ENCODE assay signal across 14 mouse cellular contexts in genomic region chr17:81500686-81501407, GRCm38 (mm10). TPM values are rescaled to one million over a fixed set of nuclear protein-coding genes. Genes with fewer than 3 reads are reported as not detected.
DNase-seq lines count a peak whose midpoint lies in the region; ATAC-seq and TF ChIP-seq lines count a peak whose summit lies in the region.
"Had no signal": no experiment of that assay in that cellular context is flagged by ENCODE, and none has a peak within 500 bp of the region (broad histone marks: within the 10 kb centered on the region; RNA-seq: fewer than 3 reads in every experiment).

No protein-coding gene starts in this region.

- no peaks in the 10 kb centered on the region for H3K9me3 ChIP-seq in hindbrain, postnatal 0 days (ENCODE audit: low read length)
- no peaks in the 10 kb centered on the region for H3K9me3 ChIP-seq in midbrain, embryonic 11.5 days (ENCODE audit: control insufficient read depth, low read length)
- H3K9me3 ChIP-seq in kidney, embryonic 16.5 days (ENCODE audit: low read length) = no peaks in the 10 kb centered on the region
- H3K9me3 ChIP-seq: neural tube, embryonic 15.5 days had no signal

- no peaks in the 10 kb centered on the region for H3K4me1 ChIP-seq in hindbrain, postnatal 0 days (ENCODE audit: insufficient read depth, low read length)
- peaks cover 6% of the 10 kb centered on the region; the same call in 1 of the 2 replicates for H3K4me1 ChIP-seq in midbrain, embryonic 11.5 days (ENCODE audit: control insufficient read depth, insufficient read depth, low read length)
- no peaks in the 10 kb centered on the region for H3K4me1 ChIP-seq in kidney, embryonic 16.5 days (ENCODE audit: insufficient read depth, low read length)

- peak; percentile 32 for ATAC-seq in hindbrain, postnatal 0 days
- ATAC-seq in midbrain, embryonic 11.5 days (ENCODE audit: low FRiP score) = peak; percentile 75
- ATAC-seq in kidney, embryonic 16.5 days (ENCODE audit: low FRiP score, low TSS enrichment) = no peak
- ATAC-seq: Patski had no signal

- no peak overlapping the region for H3K4me3 ChIP-seq in hindbrain, postnatal 0 days (ENCODE audit: low read length)
- H3K4me3 ChIP-seq in midbrain, embryonic 11.5 days (ENCODE audit: low read depth, low read length) = no peak overlapping the region
- no peak overlapping the region for H3K4me3 ChIP-seq in kidney, embryonic 16.5 days (ENCODE audit: low read length)
- H3K4me3 ChIP-seq: neural tube, embryonic 15.5 days had no signal

- 46% methylated on average over 5 of the region's 5 CpGs for WGBS in hindbrain, postnatal 0 days
- 54% methylated on average over 5 of the region's 5 CpGs for WGBS in midbrain, embryonic 11.5 days
- 89% methylated on average over 5 of the region's 5 CpGs for WGBS in kidney, embryonic 16.5 days

- H3K4me2 ChIP-seq in hindbrain, postnatal 0 days (ENCODE audit: low read depth, low read length) = no peak overlapping the region
- H3K4me2 ChIP-seq in midbrain, embryonic 11.5 days = no peak overlapping the region
- H3K4me2 ChIP-seq in kidney, embryonic 16.5 days (replicated peaks; ENCODE audit: low read depth, low read length) = no peak overlapping the region
- H3K4me2 ChIP-seq: neural tube, embryonic 15.5 days had no signal

- no peaks in the 10 kb centered on the region for H3K27me3 ChIP-seq in hindbrain, postnatal 0 days (ENCODE audit: insufficient read depth, low read length)
- peaks cover 3% of the 10 kb centered on the region; the same call in 1 of the 2 replicates for H3K27me3 ChIP-seq in midbrain, embryonic 11.5 days (ENCODE audit: control insufficient read depth, insufficient read depth, low read length)
- H3K27me3 ChIP-seq in kidney, embryonic 16.5 days (ENCODE audit: insufficient read depth, low read length) = no peaks in the 10 kb centered on the region
- H3K27me3 ChIP-seq: neural tube, embryonic 15.5 days; Patski had no signal

- H3K36me3 ChIP-seq in hindbrain, postnatal 0 days (ENCODE audit: insufficient read depth, low read length) = no peaks in the 10 kb centered on the region
- no peaks in the 10 kb centered on the region for H3K36me3 ChIP-seq in midbrain, embryonic 11.5 days (ENCODE audit: control insufficient read depth, insufficient read depth, low read length)
- no peaks in the 10 kb centered on the region for H3K36me3 ChIP-seq in kidney, embryonic 16.5 days (ENCODE audit: insufficient read depth, low read length)
- H3K36me3 ChIP-seq: neural tube, embryonic 15.5 days had no signal

- H3K9ac ChIP-seq in hindbrain, postnatal 0 days (replicated peaks; ENCODE audit: low read length) = no peak overlapping the region
- no peak overlapping the region for H3K9ac ChIP-seq in midbrain, embryonic 11.5 days (ENCODE audit: low read length)
- no peak overlapping the region for H3K9ac ChIP-seq in kidney, embryonic 16.5 days (replicated peaks; ENCODE audit: low read length)
- H3K9ac ChIP-seq: neural tube, embryonic 15.5 days had no signal

- H3K27ac ChIP-seq in hindbrain, postnatal 0 days = no peak overlapping the region; the same call in 1 of the 2 replicates
- H3K27ac ChIP-seq in midbrain, embryonic 11.5 days (ENCODE audit: low read depth, low read length) = no peak overlapping the region
- no peak overlapping the region for H3K27ac ChIP-seq in kidney, embryonic 16.5 days (ENCODE audit: low read length)
- H3K27ac ChIP-seq: neural tube, embryonic 15.5 days had no signal

- no peak for TF ChIP-seq CTCF in hindbrain, postnatal 0 days (IDR thresholded peaks at IDR 0.05; ENCODE audit: low read depth)

- peak; percentile 11 for DNase-seq in embryo, embryonic 10 days (ENCODE audit: low spot score)
- DNase-seq in embryo, embryonic 11 days = no peak
- peak; percentile 40 for DNase-seq in Muller cell, postnatal 12 days (ENCODE audit: inconsistent ontology term)
- DNase-seq in hindbrain, postnatal 0 days (ENCODE audit: low spot score) = peak; percentile 36
- no peak for DNase-seq in midbrain, embryonic 11.5 days (ENCODE audit: low spot score, missing footprints)
- DNase-seq in yolk sac, embryonic 10.5 days (ENCODE audit: low spot score) = no peak
- DNase-seq in gastrocnemius, postnatal 25 days = no peak
- DNase-seq: kidney, adult 18-20 months; layer of hippocampus, postnatal 36 days had no signal

RNA-seq across cellular contexts. Expression of gene Gm11096, which starts 59.3 kb away (rescaled TPM):
- not detected in 2 replicates for total RNA-seq in hindbrain, postnatal 0 days (2014; rRNA removed)
- polyA plus RNA-seq in hindbrain, postnatal 0 days (2015; fragmentation: Nextera tagmentation; extraction: Ambion mirVana) = not detected in 2 replicates
- not detected in 2 replicates for polyA plus RNA-seq in midbrain, embryonic 11.5 days (2014; fragmentation: Nextera tagmentation; extraction: Ambion mirVana)
- polyA plus RNA-seq in kidney, embryonic 16.5 days (2015; fragmentation: Nextera tagmentation; extraction: Ambion mirVana) = not detected in 2 replicates
- total RNA-seq in gastrocnemius, postnatal 25 days (2021) = not detected
- total RNA-seq: adrenal gland, postnatal 4 days; layer of hippocampus, postnatal 36 days had no signal
- polyA plus RNA-seq: neural tube, embryonic 15.5 days; Patski; small intestine, adult 2 months had no signal

Comparison
In these comparisons a context has a peak if more than half of its experiments do, and no peak if none do; other contexts are left out.
1. DNase-seq: peak in embryo, embryonic 10 days (single experiment), Muller cell, postnatal 12 days (single experiment) and hindbrain, postnatal 0 days (single experiment); none in embryo, embryonic 11 days (single experiment), midbrain, embryonic 11.5 days (single experiment), yolk sac, embryonic 10.5 days (single experiment) and gastrocnemius, postnatal 25 days (single experiment).